Mouse (Mus musculus) thymus, adult 18-20 months (tissue): ENCODE results near the gene Dgcr6.

ENCODE experiments used
- DNase-seq, 2 experiments: peaks; one replicate each; pipeline ENCODE4 v3.0.0; 2022; ENCODE audit warnings: mixed read lengths in 2 of 2

The Dgcr6 gene

DNA sequence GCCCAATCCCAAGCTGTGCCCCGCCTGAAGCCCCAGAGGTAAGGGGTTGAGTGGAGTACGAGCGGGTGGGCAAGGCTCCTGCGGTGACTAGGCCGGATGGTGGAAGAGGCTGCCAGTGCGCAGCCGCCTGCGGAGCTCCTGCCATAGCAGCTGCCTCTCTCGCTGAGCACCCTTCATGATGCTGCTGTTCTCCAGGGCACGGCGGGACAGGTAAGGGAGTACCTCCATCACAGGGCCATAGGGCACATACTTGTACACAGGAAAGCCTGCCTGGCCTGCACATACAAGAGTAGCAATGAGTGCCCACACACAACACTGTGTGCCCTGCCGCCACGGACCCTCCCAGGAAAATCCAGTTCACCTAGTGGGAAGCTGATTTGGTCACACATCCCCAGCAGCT, 19.4 kb downstream of the Dgcr6 start:
- DNase-seq: peak in 1 of 2 experiments; percentile 13

GRCm38 (mm10) chr16:18073259-18073962, 20.8 kb downstream of the Dgcr6 start:
- peak; percentile 79 to 89 for DNase-seq

DNA sequence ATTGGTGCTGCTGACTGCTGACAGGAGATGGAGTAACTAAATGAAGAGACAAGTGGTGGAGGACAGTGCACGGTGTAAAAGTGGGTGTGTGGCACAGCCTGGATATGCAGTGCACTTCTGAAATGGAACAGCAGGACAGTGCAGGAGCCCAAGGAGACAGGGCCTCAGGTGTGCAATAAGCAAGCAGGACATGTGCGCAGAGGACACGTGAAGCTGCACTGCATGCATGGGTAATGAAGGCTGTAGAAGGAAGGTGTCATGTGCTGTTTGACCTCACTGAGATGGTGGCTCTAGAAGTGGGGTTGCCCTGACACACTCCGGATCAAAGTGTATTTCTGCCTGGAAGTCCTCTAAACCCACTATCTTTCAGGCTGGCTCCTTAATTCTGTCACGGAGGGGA, 22.0 kb downstream of the Dgcr6 start:
- no peak for DNase-seq

DNA sequence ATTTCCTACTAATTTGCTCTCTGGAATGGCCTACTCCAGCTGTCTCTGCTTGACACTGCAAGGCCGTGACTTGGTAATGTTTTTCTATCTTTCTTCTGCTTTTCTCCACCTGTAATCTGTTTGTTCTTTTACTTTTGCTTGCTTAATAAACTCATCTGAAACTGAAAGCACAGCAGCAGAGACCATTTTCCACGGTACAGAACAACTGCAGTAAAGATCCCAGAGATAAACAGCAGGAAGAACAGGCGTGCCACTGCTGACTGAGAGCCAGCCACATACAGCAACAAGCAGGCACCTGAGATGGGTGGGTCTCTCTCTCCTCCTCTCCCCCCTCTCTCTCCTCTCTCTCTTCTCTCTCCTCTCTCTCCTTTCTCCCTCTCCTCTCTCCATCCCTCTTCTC, 22.5 kb downstream of the Dgcr6 start:
- DNase-seq: peak; percentile 35 to 65

DNA sequence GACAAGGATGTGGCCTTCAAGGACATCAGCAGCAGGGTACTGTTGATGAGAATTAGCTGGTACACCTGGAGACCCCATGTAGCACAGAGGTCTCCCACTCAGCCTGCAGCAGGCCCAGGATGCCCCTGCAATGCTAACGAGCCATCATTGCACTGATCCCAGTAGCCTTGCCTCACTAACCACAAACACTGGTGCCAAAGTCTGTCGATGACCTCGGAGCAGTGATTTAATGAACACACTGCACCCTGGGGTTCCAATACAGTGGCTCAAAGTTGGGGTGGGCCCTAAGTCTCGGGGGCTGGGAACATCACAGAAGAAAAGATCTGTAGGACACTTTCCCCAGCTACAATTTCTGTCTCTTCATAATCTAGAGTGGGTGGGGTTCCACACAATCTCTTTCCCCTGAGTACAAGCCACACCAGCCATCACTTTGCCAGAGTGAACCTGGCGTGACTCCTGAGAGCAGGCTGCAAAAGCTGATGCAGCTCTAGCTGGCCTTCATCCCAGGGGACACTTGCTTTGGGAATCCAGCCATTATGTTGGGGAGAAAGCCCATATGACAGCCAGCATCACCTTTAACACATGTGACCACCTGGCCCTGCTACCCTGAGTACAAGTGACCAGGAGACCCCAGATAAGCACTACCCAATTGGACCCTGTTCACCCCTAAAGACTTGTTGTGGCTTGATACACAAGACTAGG, 25.8 kb downstream of the Dgcr6 start:
- no peak for DNase-seq

DNA sequence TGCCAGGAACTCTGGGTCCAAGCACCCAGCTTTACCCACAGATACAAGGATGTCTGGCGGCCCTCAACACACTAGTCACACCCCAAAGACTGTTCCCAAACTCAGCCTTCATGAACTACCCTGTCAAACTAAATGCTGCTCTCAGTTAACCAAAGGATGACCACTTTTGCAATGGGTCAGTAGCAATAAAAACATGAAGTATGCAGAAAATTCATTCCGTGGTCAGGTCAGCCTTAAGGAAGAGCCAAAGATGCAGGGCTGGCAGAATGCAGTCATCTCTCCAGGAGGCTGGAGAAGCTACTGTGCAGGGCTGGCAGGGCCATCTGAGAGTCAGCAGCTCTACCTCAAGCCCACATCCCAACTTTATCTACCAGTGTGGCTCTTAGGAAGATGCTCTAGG, 26.6 kb downstream of the Dgcr6 start:
- DNase-seq: no peak

GRCm38 (mm10) chr16:18080171-18080570, 27.5 kb downstream of the Dgcr6 start:
- DNase-seq: peak; percentile 42 to 60

DNA sequence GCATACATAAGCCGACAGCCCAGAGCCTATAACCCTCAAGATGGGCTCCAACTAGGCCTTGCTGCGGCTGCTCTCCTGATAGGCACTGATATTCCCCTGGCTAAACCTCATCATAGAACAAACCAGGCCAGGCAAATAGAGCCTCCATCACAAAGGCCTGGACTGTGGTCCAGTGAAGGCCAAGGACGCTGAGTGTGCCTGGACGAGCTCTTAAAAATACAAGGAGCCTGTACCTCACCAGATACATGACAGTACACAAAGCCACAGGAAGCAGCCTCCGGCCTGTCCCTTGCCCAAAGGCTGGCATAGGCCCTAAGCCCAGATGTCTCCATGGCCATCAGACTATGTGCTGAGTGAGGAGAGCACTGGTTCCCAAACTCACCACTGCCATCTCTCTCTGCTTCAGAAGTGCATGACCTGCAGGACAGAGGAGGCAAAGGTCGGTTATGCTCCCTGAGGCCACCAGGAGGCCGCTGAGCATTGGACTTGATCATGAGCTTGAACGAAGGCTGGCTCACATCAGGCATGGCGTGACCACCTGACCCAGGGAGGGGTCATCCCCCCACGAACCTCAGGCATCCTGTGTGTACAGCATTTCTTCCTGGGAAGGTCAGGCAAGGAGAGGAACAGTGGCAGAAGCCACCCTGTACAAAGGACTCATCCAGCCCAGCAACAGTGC, 28.6 kb downstream of the Dgcr6 start:
- DNase-seq: no peak

DNA sequence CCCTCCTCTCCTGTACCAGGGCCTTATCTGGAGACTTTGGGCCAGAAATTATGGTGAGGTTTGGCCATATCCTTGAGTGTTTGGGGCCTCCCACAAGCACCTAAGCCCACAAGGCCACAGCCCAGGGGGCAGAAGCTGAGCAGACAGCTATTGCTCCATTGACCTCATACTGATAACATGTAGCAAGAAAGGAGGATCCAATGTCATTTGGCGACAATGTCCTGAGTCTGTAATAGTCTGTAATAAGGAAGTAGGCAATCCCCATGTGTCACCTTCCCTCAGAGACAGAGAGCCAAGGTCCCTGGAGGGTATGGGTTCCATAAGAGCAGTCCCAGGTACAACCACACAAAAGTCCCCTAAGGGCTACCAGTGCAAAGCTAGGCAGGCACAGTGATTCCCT, 29.6 kb downstream of the Dgcr6 start:
- no peak for DNase-seq

GRCm38 (mm10) chr16:18083231-18083951, 30.7 kb downstream of the Dgcr6 start:
- no peak for DNase-seq

GRCm38 (mm10) chr16:18084262-18084661, 31.6 kb downstream of the Dgcr6 start:
- DNase-seq: no peak

- DNase-seq: no peak
These were observed 34.4 kb downstream of the Dgcr6 start for GRCm38 (mm10) chr16:18087101-18087500.

DNA sequence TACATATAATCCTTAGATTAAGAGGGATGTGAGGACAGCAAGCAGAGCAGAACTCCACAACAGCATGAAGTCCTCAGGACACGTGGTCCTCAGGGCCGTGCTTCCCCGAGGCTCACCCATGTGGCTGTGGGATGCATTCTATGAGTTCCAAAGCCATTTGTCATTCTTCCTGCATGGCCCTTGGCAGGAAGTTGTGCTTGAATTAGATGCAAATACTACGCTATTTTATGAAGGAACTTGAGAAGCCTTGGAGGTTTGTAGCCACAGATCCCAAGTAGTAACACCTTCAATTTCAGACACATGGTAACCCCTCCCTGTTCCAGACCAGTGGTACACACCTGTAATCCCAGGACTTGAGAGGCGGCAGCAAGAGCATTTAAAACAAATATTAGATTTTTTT, 43.7 kb downstream of the Dgcr6 start:
- no peak for DNase-seq

DNA sequence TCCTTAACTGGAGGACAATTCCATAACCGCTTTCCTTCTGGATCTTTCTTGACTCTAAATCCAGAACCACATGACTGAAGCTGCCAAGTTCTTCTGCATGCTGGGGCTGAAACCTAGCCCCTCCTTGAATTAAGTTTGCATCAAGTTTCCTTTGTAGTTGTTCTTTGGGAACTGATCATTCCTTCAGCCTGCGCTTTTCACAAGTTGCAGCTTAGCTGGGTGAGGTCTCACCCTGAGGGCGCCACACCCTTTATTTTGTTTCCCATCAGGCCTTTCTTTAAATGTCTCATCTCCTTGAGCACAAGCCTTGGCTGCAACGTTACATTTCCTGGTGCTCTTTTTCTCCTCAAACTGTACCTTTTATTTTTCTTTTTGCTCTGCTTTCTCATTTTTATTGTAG, 50.2 kb downstream of the Dgcr6 start:
- no peak for DNase-seq

GRCm38 (mm10) chr16:18103366-18103765, 50.7 kb downstream of the Dgcr6 start:
- DNase-seq: no peak

DNA sequence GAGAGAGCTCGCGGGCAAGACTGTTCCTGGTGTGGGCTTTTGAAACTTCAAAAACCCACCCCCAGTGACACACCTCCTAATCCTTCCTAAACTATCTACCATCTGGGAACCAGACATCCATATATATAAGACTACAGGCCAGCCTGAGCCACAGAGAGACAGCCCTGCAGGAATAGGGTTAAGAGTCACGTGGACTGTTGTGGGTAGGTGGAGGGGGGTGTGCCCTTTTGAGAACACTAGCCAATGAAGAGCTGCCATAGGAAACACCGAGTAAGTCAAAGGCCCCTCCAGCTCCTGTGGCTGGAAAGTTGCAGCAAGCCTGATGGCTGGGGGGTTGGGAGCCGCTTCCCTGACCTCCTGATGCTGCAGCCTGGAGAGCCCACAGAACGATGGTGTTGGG, 51.1 kb downstream of the Dgcr6 start:
- DNase-seq: no peak

DNA sequence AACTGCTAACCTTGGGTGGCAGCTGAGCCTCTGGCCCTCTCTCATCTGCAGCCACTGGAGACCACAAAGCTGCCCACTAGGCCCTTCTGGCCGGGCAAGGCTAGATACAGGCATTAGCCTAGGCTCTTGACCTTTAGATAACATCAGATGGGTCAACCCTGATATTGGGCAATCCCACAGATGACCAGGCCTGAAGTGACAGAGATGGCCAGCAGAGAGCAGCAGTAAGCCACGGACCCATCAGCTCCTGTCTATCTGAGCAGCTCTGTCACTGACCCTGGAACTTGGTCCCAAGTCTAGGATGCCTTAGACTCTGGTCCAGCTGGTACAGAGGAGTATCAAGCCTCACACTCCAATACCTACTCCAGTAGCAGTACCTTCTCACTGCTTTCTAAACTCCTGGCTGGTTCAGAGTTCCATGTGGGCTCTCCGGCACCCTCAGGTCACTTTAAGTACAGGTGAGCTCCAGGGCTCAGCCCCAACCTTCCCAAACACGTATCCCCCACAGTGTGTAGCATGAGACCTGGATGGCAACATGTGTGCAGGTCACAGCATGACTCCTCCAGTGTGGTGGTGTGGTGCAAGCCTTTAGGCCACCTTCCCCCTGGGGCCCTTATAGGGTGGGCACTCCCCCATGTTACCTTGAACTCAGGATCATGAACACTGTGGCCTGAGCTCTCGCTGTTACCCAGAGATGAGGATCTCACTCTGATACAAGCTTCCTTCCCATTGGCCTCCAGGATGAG, 55.7 kb downstream of the Dgcr6 start:
- DNase-seq: no peak

DNA sequence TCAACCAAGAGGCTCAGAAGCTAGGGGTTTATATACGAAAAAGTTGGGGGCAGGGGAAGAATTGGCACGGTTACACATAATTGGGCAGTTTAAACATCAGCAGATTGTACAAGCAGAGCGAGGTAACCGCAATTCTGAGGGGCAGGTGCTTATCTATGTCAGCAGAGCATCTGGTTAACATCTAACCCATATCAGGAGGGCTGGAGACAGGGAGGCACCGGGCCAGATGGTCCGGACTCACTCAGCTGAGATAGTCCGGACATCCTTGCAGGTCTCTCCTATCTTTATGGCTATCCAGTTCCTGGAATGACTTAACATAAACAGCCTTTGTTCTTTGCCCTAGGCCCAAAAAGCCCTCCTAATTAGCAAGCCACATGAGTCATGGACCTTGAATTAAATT, 58.4 kb downstream of the Dgcr6 start:
- DNase-seq: no peak

- DNase-seq: no peak
These were observed 63.8 kb downstream of the Dgcr6 start for GRCm38 (mm10) chr16:18116467-18116866.

- no peak for DNase-seq
These were observed 65.6 kb downstream of the Dgcr6 start for GRCm38 (mm10) chr16:18118285-18118684.

DNA sequence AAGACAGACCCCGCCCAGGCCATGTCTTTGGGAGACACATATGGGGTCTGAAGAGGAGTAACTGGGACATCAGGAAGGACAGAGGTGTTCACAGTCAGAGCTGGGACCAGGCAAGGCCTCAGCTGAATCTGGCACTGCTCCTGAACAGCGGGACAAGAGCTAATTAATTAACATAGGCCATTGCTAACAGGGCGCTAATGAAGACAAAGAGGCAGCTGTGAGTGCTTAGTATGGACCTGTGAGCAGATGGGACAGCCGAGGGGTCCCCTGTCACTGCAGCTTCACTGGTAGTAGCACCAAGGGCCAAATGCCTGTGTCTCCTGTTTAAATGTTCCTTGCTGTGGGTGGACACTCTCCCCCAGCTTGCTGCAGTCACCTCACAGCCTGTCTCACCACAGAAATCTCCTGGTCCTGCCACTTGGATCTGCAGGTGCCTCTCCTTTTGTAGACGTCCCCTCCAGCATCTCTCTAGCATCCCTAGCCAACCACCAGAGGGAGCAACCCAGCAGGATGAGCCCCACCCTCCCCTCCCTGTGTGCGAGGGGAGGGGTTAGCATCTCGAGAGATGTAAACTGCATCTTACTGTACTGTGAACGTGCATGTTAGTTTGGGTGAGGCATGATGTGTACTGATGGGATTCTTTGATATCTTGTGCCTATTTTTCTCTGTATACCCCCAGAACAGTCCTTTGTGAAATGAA, 66.5 kb downstream of the Dgcr6 start:
- peak; percentile 35 to 40 for DNase-seq
